Mouse (Mus musculus): ENCODE results near the gene Npm3.

The Npm3 gene

GRCm38 (mm10) chr19:45734191-45734590 is 15.2 kb downstream of the Npm3 start:
- no peak for DNase-seq (ENCODE audit: low spot score in 2 of 2)

- DNase-seq (ENCODE audit: low spot score in 2 of 2): no peak
Measured at GRCm38 (mm10) chr19:45733564-45733963, 15.8 kb downstream of the Npm3 start.

- no peak for DNase-seq (ENCODE audit: low spot score in 2 of 2)
Measured at GRCm38 (mm10) chr19:45731658-45732057, 17.7 kb downstream of the Npm3 start.

GRCm38 (mm10) chr19:45730042-45730441 is 19.3 kb downstream of the Npm3 start:
- DNase-seq (ENCODE audit: low spot score in 2 of 2): no peak

- no peak for DNase-seq (ENCODE audit: low spot score in 2 of 2)
Measured at GRCm38 (mm10) chr19:45727231-45727630, 22.2 kb downstream of the Npm3 start.

- DNase-seq (ENCODE audit: low spot score in 2 of 2): no peak
Measured at GRCm38 (mm10) chr19:45725677-45726277, 23.6 kb downstream of the Npm3 start.

- no peak for DNase-seq (ENCODE audit: low spot score in 2 of 2)
Measured at GRCm38 (mm10) chr19:45722188-45722587, 27.2 kb downstream of the Npm3 start.

GRCm38 (mm10) chr19:45718286-45718685 is 31.1 kb downstream of the Npm3 start:
- DNase-seq (ENCODE audit: low spot score in 2 of 2): no peak

GRCm38 (mm10) chr19:45717493-45718220 is 31.7 kb downstream of the Npm3 start:
- DNase-seq (ENCODE audit: low spot score in 2 of 2): peak in 1 of 2 experiments; percentile 46

- no peak for DNase-seq (ENCODE audit: low spot score in 2 of 2)
Measured at GRCm38 (mm10) chr19:45708704-45709103, 40.7 kb downstream of the Npm3 start.
